Mouse (Mus musculus) 416B (cell line): Measurements from ENCODE around the gene Cyp2s1.

Experiments
- DNase-seq: peaks from one replicate; pipeline ENCODE4 v3.0.0; 2011; ENCODE audit warnings: low read depth

The Cyp2s1 gene

DNA sequence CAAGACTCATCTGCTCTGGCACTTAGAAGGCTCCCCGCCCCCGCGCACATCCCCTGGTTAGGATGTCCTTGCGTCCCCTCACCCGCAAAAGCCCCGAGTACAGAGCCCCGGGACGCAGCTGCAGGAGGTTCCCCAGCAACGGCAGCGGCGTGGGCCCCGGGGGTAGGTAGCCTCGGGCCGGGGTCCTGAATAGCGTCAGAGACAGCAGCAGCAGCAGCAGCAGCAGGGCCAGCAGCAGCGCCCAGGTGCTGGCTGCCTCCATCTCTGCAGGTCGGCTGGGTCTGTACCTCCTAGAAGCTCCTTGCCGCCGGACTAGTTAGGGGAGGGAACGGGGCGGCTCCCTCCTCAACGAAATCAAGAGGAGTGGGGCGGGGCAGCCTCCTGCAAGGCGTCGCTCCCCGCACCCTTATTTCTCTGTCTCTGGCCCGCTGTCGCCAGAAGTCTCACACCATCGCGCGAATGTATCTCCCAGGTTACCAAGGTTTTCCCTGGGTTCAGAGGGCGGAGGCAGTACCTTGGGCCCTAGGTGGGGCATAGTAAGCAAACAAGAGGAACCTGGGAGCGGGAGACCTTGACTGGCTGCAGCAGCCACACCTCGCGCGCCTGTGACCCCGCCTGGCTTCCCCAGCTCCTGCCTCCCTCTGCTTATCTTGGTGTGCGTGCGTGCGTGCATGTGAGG is at the start of gene Cyp2s1:
Gene Cyp2s1 (minus strand): TSS at position 673 of the 679 bp plus-strand sequence.
- DNase-seq = no peak

DNA sequence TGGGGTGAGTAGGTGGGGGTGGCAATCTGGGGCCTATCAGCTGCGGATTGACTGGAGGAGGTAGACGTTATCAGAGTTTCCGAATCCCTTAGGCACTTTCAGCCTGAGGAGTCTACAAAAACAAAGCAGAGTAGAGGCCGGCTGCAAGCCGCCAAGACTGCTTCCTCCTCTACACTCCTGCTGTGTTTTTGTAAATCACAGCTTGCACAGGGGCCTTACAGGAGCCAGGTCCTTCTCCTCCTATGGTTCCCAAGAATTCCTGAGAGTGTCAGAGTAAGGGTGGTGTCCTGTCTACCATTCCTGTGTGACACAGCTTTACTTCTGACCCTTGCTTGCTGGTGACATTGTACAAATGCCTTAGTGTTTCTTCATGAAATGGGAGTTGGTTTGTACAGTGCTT is 48.1 kb upstream of the Cyp2s1 start:
- no peak for DNase-seq

DNA sequence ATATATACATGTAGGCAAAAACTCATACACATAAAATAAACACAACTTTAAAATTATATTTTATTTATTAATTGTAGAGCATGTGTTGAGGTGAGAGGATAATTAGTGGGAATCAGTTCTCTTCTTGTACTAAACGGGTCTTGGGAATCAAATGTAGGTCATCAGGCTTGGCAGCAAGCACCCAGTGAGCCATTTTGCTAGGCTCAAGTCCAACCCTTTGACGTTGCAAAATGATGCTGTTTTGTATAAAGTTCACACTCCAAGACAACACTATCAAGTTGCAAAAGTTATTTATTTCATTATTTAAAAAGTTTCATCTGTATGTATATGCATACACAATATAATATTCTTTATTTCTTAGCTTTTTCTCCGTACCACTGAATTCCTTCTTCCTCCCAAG is 47.0 kb upstream of the Cyp2s1 start:
- DNase-seq = no peak

DNA sequence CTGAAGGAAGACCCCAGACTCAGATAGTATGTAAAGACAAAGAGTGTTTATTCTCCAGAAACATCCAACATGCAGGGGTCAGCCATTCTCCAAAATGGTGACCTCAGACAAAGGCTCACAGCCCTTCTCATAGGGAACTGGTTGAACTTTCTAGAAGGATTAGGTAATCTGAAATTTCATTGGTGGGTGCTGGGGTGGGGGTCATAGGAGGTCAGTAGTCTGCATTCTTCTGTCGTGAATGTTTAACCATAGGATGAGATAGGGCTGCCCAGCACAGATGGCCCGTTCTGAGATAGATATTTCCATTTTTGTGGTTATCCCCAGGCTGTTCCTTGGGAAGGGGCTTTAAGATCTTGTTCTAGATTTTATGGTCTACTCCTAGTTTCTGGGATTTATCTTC is 45.7 kb upstream of the Cyp2s1 start:
- DNase-seq = no peak

- peak; percentile 76 for DNase-seq
Measured at GRCm38 (mm10) chr7:25859962-25860870, 43.5 kb upstream of the Cyp2s1 start.

- peak; percentile 76 for DNase-seq
Measured at GRCm38 (mm10) chr7:25855082-25855481, 38.4 kb upstream of the Cyp2s1 start.

GRCm38 (mm10) chr7:25848444-25848812 is 31.7 kb upstream of the Cyp2s1 start:
- no peak for DNase-seq

DNA sequence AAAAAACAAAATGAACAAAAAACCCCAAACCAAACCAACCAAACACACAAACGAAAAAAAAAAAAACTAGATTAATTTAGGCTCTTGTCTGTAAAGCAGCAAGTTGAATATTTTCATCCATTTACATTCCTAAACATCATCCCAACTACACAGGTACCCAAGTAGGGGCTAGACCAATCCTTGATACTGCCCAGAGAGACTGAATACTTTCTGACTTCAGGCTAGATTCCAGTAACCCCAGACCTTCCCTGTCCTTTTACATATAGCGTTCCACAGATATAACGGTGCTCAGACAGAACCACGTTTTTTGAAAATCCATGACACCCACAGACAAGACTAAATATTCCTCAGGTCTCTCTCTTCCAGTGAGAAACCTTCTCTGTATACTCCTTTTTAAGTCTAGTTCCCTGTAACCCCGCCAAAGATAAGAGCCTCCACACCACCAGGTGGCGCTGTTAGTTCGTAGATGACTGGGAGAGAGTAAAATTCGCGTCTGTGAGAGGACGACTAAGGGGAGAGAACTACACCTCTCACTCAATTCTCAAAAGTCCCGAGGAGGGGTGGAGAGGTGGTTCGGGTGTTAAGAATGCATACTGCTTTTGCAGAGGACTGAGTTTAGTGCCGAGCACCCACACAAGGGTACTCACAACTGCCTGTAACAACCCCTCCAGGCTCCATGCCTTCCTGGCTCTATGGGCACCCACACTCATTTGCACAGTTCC is 31.2 kb upstream of the Cyp2s1 start:
- DNase-seq = peak; percentile 87

- DNase-seq = no peak
Measured at GRCm38 (mm10) chr7:25844885-25845284, 28.2 kb upstream of the Cyp2s1 start.

DNA sequence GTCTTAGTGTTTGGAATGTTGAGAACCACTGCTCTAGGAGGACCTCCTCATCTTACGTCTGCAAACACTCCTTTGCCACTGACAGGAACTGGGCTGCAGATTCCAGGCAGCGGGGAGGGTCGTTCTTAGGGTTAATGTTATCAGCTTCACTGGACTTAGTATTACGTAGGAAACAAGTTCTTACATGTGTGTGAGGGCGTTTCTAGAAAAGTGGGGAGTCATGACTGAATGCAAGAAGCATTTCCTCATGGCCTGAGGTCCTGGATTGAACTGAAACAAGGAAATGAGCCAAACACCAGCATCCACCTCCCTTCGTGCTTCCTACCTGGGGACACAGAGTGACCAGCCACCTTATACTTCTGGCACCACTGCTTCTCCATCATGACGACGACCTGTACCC is 27.7 kb upstream of the Cyp2s1 start:
- DNase-seq = no peak

GRCm38 (mm10) chr7:25843492-25843891 is 26.8 kb upstream of the Cyp2s1 start:
- no peak for DNase-seq

DNA sequence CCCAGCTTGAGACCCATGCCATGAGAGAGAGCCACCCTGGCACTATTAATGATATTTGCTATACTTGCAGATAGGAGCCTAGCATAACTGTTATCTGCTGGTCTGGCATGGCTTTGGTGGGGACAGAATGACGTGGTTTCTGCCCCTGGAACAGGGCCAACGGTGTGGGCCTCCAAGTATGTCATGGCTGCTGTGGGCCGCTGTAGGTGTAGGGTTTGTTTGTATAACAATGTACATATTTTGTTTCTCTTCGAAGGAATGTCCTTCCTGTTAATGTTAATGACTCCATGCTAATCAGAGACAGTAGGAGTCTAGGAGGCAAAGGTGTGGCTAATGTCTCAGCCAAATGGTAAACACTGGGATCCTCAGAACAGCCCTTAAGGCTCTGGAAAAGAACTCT is 24.2 kb upstream of the Cyp2s1 start:
- no peak for DNase-seq

GRCm38 (mm10) chr7:25835188-25835891 is 18.6 kb upstream of the Cyp2s1 start:
- DNase-seq = peak; percentile 31

- DNase-seq = no peak
Measured at GRCm38 (mm10) chr7:25831557-25832530, 15.1 kb upstream of the Cyp2s1 start.

DNA sequence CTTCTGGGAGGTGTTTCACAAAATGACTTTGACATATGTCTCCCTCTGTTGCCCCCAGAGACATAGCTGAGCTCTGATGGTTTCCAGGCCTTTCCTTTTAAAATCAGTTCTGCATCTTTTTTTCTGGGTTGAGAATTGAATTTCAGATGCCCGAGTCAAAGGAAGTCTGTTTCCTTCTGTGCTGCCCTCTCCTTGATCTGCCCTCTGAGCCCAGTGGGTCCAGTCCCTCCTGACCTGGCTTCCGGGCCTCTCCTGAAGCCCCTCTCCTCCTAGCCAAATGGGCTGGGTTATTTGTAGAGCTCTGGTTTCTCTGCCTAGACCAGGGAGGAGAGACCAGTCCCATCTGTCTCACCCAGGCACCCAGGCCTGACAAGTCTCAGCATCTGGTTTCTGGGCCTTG is 13.5 kb upstream of the Cyp2s1 start:
- DNase-seq = no peak

DNA sequence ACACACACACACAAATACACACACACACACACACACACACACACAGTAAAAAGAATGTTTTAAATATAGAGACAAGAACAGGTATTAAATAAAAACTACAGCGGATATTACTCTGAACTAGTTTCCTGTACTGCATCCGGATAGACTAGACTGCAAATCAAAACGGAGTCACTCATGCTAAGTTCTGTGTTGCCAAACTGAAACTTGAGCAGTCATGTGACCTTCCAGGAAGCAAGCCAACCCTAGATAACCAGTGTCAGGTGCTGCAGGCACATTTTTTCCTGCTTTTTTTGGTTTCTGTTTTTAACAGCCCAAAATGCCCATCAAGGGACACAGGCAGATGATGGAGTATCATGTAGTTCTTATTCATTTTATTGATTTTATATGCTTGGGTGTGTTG is 10.5 kb upstream of the Cyp2s1 start:
- peak; percentile 95 for DNase-seq

- DNase-seq = peak; percentile 14
Measured at GRCm38 (mm10) chr7:25826029-25826428, 9.3 kb upstream of the Cyp2s1 start.

DNA sequence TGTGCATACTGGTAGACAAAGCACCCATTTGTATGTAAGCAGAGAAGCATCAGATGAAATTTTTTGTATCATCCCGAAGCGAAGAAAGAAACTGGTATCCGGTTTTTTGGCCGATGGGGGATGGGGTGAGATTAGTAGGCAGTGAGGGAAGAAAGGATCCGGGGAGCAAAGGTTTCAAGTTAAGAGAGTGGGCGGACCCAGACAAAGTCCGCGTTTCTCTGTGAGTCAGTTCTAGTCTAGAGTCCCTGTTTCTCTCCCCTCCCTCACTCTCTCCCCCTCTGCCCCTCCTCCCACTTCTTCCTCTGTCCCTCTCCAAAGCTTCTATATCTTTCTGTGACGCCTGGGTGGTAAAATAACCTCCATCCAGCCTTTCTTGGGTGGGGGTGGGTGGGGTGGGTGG is 8.3 kb upstream of the Cyp2s1 start:
- no peak for DNase-seq

- DNase-seq = no peak
Measured at GRCm38 (mm10) chr7:25815571-25815970, 1.1 kb downstream of the Cyp2s1 start.

DNA sequence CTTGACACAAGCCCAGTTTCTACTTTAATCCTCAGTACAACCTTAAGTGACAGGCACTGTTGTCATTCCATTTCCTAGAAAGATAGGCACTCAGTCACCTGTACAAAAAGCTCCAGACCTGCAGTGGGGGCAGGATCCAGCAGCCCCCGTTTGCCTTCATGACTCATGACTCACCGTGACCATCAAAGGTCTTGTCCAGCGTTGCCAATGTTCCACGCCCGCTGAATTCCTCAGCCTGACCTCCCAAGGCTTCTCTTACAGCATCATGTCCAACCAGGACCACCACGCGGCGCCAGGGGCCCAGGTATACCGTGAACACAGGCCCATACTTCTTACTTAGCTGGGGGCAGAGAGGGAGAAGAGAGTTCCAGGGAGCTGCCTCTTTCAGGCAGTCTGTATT is 2.0 kb downstream of the Cyp2s1 start:
- no peak for DNase-seq

GRCm38 (mm10) chr7:25812195-25812594 is 4.5 kb downstream of the Cyp2s1 start:
- DNase-seq = no peak
